Mouse (Mus musculus) neural tube, embryonic 14.5 days (tissue): ENCODE results near the gene Rhoj. TPM values are rescaled to one million over a fixed set of nuclear protein-coding genes. Genes with fewer than 3 reads are reported as not detected.

Experiments used
- ATAC-seq: fragments of 200-750 bp; cut with Nextera tagmentation; 2 replicates; pipeline ENCODE4 v1.8.0; 2017; ENCODE audit warnings: low read depth, mild to moderate bottlenecking, moderate TSS enrichment, moderate library complexity
- H3K27ac ChIP-seq: fragments of 300-500 bp; sonication (generic); 2 replicates; pipeline ENCODE4 v1.5.1; 2014; ENCODE audit warnings: low read depth, mild to moderate bottlenecking, control low read depth, low read length, moderate library complexity, mixed read lengths
- H3K27me3 ChIP-seq: fragments of 300-500 bp; sonication (generic); 2 replicates; pipeline ENCODE4 v1.6.1; 2014; ENCODE audit warnings: low read length; ENCODE audit not compliant: control insufficient read depth, insufficient read depth
- H3K36me3 ChIP-seq: fragments of 300-500 bp; sonication (generic); 2 replicates; pipeline ENCODE4 v1.6.1; 2014; ENCODE audit warnings: low read length, mixed read lengths; ENCODE audit not compliant: control insufficient read depth, insufficient read depth
- H3K4me1 ChIP-seq: fragments of 300-500 bp; sonication (generic); 2 replicates; pipeline ENCODE4 v1.6.1; 2014; ENCODE audit warnings: low read length; ENCODE audit not compliant: control insufficient read depth, insufficient read depth
- H3K4me2 ChIP-seq: fragments of 300-500 bp; sonication (generic); 2 replicates; pipeline ENCODE4 v1.6.1; 2014; ENCODE audit warnings: mild to moderate bottlenecking, low read depth, low read length, control low read depth
- H3K4me3 ChIP-seq: fragments of 300-500 bp; sonication (generic); 2 replicates; pipeline ENCODE4 v1.5.1; 2014; ENCODE audit warnings: low read depth, low read length, control low read depth, mixed read lengths
- H3K9ac ChIP-seq: fragments of 300-500 bp; sonication (generic); replicated peaks from 2 replicates; pipeline ENCODE4 v1.6.1; 2014; ENCODE audit warnings: low read depth, mild to moderate bottlenecking, control low read depth, low read length, mixed read lengths
- H3K9me3 ChIP-seq: fragments of 300-500 bp; sonication (generic); 2 replicates; pipeline ENCODE4 v1.6.1; 2016; ENCODE audit warnings: low read length; ENCODE audit not compliant: control insufficient read depth
- WGBS: fragments of 180-500 bp; shearing (Covaris S2); extraction: QIAGEN DNeasy Blood & Tissue Kit; methylation state at CpG from one replicate; pipeline ENCODE4 v1.1.7; 2014; 5-methylcytosine and 5-hydroxymethylcytosine counted together
- polyA plus RNA-seq: library from polyadenylated mRNA; unstranded; fragments of >200 nt; fragmentation: Nextera tagmentation; extraction: Ambion mirVana; gene quantifications from 2 replicates; pipeline ENCODE4 v1.2.1, GENCODE M21; 2014

Gene Rhoj
- polyA plus RNA-seq, 1 experiment from 2014 or later, result 9.1 TPM

DNA sequence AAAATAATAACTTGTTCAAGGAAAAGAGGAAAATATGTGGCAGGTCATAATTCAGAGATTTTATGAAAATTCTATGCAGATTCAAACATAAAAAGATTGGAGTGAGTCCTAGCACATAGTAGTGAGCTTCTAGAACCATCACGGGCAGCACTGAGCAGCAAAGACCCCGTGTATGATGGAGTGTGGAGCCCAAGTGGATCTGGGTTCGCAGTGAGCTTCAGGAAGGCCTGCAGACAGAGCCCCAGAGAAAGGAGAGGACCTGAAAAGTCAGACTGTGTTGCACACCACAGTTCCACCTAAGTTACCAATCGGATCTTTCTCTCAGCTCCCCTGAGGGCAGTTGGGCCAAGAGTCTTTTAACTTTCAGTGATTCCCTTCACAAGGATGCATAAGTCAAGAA lies 49.7 kb downstream of the Rhoj start:
- no peak overlapping the region for H3K9ac ChIP-seq
- no peaks in the 10 kb centered on the region for H3K27me3 ChIP-seq
- no peak overlapping the region for H3K4me2 ChIP-seq
- H3K27ac ChIP-seq, result no peak overlapping the region
- no peaks in the 10 kb centered on the region for H3K9me3 ChIP-seq
- no peaks in the 10 kb centered on the region for H3K4me1 ChIP-seq
- no peaks in the 10 kb centered on the region for H3K36me3 ChIP-seq
- WGBS, result 86% methylated on average over 4 of the region's 4 CpGs
- no peak overlapping the region for H3K4me3 ChIP-seq
- ATAC-seq, result no peak

DNA sequence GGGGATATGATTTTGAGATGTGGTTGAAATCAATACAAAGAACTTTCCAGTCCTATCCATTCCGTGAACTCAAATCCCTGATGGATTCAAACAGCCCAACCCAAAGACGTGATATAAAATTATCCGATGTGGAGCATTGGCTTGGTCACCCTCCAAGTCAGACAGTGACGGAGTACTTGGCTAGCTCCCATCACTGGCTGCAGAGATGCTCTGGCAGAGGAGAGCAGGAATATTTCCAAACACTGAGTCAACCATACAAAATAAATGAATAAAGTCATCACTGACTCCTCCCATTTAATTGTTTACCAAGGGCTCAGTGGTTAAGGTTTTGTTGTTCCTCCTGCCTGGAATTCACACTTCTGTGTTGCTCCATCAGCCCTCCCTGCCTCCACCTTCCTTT lies 50.6 kb downstream of the Rhoj start:
- no peaks in the 10 kb centered on the region for H3K36me3 ChIP-seq
- H3K27ac ChIP-seq, result no peak overlapping the region
- H3K4me1 ChIP-seq, result no peaks in the 10 kb centered on the region
- no peak overlapping the region for H3K9ac ChIP-seq
- no peaks in the 10 kb centered on the region for H3K27me3 ChIP-seq
- H3K9me3 ChIP-seq, result no peaks in the 10 kb centered on the region
- WGBS, result 84% methylated on average over 4 of the region's 4 CpGs
- H3K4me2 ChIP-seq, result no peak overlapping the region
- no peak overlapping the region for H3K4me3 ChIP-seq
- ATAC-seq, result no peak

DNA sequence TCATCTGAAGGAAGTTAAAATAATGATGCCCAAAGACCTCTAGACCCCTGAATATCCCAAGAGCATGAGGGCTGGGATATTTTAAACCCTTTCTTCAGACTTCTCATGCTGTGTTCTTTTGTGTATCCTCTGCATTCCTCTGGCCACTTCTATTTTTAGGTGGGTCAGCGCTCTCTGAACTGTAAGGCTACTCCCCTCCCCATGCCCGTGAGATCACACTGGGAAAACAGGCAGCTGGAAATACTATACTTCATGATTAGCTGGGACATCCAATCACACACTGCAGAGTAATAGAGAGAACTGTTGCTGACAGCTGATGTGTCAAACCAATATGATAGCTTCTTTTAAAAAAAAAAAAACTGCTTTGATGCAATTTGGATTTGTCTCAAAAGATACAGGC lies 51.4 kb downstream of the Rhoj start:
- H3K36me3 ChIP-seq, result no peaks in the 10 kb centered on the region
- no peak overlapping the region for H3K9ac ChIP-seq
- no peak for ATAC-seq
- no peaks in the 10 kb centered on the region for H3K27me3 ChIP-seq
- H3K9me3 ChIP-seq, result no peaks in the 10 kb centered on the region
- 65% methylated on average over 2 of the region's 2 CpGs for WGBS
- no peak overlapping the region for H3K4me2 ChIP-seq
- H3K27ac ChIP-seq, result no peak overlapping the region
- H3K4me3 ChIP-seq, result no peak overlapping the region
- H3K4me1 ChIP-seq, result no peaks in the 10 kb centered on the region

DNA sequence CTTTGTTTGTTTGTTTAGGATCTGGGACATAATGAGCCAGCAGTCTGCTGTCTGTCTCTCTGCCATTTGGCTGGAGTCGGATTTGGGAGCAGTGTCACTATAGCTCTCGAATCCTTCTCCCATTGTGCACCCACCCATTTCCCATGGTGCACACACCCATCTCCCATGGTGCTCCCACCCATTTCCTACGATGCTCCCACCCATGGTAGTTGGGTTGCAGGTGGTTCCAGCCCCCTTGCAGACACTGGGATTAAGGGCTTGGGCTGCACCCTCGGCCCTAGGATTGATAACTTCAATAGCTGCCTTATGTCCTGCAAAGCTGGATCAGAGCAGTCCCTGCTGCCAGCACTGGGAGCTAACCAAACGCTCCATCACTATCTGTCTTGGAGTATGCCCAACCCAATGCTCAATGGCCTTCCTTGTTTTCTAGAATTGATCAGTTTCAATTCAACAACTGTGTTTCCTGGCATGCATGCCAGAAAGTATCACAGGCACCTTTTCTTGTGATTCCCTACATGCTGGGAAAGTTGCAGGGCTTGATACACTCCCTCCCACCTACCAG lies 51.9 kb downstream of the Rhoj start:
- Histone ChIP-seq H3K27me3 (no peaks in the 10 kb centered on the region), H3K9ac (no peak overlapping the region)

DNA sequence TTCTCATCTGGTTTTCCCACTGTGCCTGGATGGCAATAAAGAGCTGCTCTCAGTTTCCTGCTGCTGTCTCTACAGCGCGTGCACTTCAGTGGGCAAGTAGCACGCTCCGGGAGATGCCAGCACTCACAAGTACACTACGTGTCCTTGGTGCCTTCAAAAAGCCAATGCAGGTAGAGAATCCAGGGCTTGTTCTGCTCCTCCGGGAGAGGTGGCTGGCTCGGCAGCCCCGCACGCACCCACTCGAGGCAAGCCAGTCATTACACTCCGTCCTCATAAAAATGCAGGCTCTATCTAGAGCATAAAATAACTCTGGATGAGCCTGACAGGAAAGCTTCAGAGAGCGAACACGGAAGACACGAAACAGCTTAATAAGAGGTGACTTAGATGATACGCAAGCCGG lies 54.3 kb downstream of the Rhoj start:
- no peaks in the 10 kb centered on the region for H3K4me1 ChIP-seq
- peak overlapping the region; percentile 23; the same call in 1 of the 2 replicates for H3K27ac ChIP-seq
- H3K4me3 ChIP-seq, result no peak overlapping the region
- no peak overlapping the region for H3K9ac ChIP-seq
- H3K36me3 ChIP-seq, result no peaks in the 10 kb centered on the region
- 0 out of 2 replicates have a peak, but pooled peaks have one; percentile 56 for ATAC-seq
- 71% methylated on average over 16 of the region's 16 CpGs for WGBS
- no peaks in the 10 kb centered on the region for H3K27me3 ChIP-seq
- no peak overlapping the region for H3K4me2 ChIP-seq
- H3K9me3 ChIP-seq, result no peaks in the 10 kb centered on the region

More for the DNA sequence above, 51.9 kb downstream of the Rhoj start:
- Histone ChIP-seq H3K27ac (no peak overlapping the region), H3K9me3 (no peaks in the 10 kb centered on the region), H3K36me3 (no peaks in the 10 kb centered on the region), H3K4me2 (no peak overlapping the region), H3K4me3 (no peak overlapping the region), H3K4me1 (no peaks in the 10 kb centered on the region)
- 73% methylated on average over 5 of the region's 5 CpGs for WGBS
- no peak for ATAC-seq

DNA sequence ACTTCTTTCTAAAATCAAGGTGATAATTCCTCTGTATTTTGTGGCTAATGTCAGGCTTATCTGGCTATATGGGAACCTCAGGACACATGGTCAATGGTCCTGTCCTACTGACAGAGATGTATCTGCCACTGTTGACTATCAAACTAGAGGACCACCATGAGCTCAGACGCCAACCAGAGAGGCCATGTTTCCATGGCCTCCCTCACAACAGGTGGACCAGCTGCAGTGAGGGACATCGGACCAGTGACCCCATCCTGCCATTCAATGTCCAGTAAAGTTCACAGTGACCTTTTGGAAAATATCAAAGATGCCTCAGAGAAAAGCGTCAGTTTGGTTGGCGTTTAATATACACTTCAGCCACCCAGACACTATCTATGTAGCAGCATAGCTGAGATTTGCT lies 56.3 kb downstream of the Rhoj start:
- no peak overlapping the region for H3K27ac ChIP-seq
- H3K9ac ChIP-seq, result no peak overlapping the region
- H3K4me2 ChIP-seq, result no peak overlapping the region
- H3K9me3 ChIP-seq, result no peaks in the 10 kb centered on the region
- H3K36me3 ChIP-seq, result no peaks in the 10 kb centered on the region
- 95% methylated on average over 4 of the region's 4 CpGs for WGBS
- no peaks in the 10 kb centered on the region for H3K27me3 ChIP-seq
- H3K4me3 ChIP-seq, result no peak overlapping the region
- no peaks in the 10 kb centered on the region for H3K4me1 ChIP-seq
- no peak for ATAC-seq

DNA sequence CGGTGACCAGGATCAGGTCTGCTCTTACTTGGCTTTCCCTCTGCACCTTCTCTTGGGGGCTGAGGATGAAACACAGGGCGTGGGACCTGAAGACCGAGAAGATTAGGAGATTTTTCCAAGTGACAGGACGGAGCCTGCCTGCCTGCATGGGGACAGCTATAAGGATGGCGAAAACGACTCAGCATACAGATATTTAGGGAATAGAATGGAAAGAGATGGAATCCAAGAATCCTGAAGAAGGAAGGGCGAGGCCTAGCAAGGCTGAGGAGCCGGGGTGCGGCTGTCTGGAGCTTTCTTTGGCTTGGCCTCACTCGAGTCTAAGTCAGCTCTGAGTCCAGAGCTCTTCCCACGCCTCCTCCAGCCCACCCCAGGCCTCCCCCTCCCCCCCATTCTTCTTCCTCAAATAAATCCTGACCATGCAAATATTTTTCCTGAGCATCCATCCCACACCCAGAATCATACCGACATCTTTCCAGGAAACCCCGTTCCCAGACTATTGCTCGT lies 57.6 kb downstream of the Rhoj start:
- Histone ChIP-seq H3K27me3 (no peaks in the 10 kb centered on the region), H3K4me2 (no peak overlapping the region), H3K9ac (no peak overlapping the region), H3K36me3 (no peaks in the 10 kb centered on the region), H3K4me3 (no peak overlapping the region), H3K27ac (no peak overlapping the region), H3K4me1 (no peaks in the 10 kb centered on the region), H3K9me3 (no peaks in the 10 kb centered on the region)
- ATAC-seq, result no peak
- 89% methylated on average over 14 of the region's 14 CpGs for WGBS

DNA sequence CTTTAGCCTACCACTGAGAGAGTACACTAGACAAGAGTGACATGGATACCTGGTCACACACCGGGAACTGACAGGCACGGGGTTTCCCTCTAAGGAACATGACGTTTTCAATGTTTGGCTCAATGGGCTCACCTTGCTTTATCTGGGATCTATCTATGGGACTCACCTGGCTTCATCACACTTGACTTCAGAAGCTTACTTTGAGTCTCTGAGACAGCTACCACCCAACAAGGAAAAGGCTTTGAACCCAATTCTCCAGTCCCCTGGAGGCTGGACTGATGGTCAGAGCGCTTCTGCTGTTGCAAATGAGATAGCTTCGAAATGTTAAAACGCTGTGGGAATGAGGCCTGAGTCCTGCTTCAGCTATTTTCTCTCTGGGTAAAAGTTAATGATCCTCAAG lies 59.2 kb downstream of the Rhoj start:
- H3K27me3 ChIP-seq, result no peaks in the 10 kb centered on the region
- H3K36me3 ChIP-seq, result no peaks in the 10 kb centered on the region
- no peak overlapping the region for H3K27ac ChIP-seq
- H3K4me2 ChIP-seq, result no peak overlapping the region
- 92% methylated on average over 6 of the region's 6 CpGs for WGBS
- H3K9ac ChIP-seq, result no peak overlapping the region
- H3K4me3 ChIP-seq, result no peak overlapping the region
- H3K4me1 ChIP-seq, result no peaks in the 10 kb centered on the region
- ATAC-seq, result no peak
- no peaks in the 10 kb centered on the region for H3K9me3 ChIP-seq

DNA sequence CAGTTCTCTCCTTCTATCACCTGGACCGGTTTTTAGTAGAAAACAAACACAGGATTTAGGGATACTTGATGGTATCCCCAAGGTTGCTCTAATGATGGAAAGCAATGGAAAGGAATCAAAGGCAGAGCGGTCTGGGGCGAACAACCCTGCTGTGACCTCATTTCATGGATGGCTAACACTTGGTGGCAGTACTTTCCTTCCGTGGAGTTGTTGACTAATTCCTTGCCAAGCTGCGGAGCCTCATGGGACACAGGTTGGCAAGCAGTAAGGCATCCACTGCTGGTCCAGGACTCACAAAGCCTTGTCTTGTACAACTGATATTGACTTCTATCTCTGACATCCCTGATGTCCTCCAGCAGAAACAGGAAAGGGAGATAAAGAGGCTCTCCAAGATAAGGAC lies 60.4 kb downstream of the Rhoj start:
- H3K27ac ChIP-seq, result no peak overlapping the region
- H3K36me3 ChIP-seq, result no peaks in the 10 kb centered on the region
- H3K9ac ChIP-seq, result no peak overlapping the region
- H3K4me3 ChIP-seq, result no peak overlapping the region
- H3K4me2 ChIP-seq, result no peak overlapping the region
- H3K4me1 ChIP-seq, result no peaks in the 10 kb centered on the region
- no peaks in the 10 kb centered on the region for H3K27me3 ChIP-seq
- no peaks in the 10 kb centered on the region for H3K9me3 ChIP-seq
- no peak for ATAC-seq
- WGBS, result 86% methylated on average over 5 of the region's 5 CpGs
